Mouse (Mus musculus): ENCODE measurements around the gene Gas1. TPM values are rescaled to one million over a fixed set of nuclear protein-coding genes. Genes with fewer than 3 reads are reported as not detected.
A peak's percentile ranks its signal among the peaks of the same experiment; 100 is the strongest.

The Gas1 gene
- polyA plus RNA-seq, 1 experiment: 66.0 TPM

DNA sequence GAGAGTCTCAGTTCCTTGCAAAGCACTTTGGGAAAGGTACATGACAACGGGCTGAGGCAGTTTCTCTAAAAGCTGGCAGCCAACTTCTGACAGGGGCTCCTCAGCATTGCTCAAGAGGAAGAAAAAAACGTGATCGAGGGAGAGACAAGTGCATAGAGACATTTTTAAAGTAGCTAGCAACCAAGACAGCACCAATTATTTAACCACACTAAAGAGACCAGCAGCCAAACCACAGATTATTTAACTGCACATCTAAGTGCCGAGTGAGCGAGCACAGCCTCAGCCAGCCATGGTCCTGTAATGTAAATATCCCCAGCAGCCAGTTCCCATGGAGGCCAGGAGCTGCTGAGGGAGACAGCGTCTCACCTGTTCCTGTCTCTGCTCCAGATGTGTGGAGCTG is 16.1 kb upstream of the Gas1 start:
- Histone ChIP-seq H3K4me3 (replicated peaks; ENCODE audit: extremely low read depth, low read depth, low read length) (no peak overlapping the region), H3K4me1 (ENCODE audit: control insufficient read depth, insufficient read depth, low read length) (no peaks in the 10 kb centered on the region)
- 34% methylated on average over 6 of the region's 6 CpGs for WGBS
- DNase-seq: no peak
- no peak for TF ChIP-seq CTCF (IDR thresholded peaks at IDR 0.05; ENCODE audit: insufficient read depth, low read length)
- TF ChIP-seq POLR2A (IDR thresholded peaks at IDR 0.05; ENCODE audit: borderline replicate concordance, extremely low read depth, low read depth, low read length): no peak

DNA sequence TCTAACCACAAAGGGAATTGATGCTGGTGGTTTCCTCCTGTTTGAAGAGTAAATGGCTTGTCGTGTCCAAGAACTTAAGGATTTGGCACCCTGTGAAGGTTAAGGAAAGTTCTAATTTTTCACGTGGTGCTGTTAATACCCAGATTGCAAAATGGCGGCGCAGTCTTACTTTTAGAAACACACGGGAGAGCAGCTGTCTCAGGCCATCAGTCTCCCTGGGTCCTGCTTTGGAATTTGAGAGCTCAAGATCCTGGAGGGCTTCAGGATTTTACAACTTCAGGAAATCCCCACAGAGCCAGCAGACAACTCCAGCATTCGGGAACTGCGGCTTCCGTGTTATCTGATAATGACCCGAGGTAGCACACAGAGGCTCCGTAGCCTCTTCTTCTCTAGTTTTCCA is 12.8 kb upstream of the Gas1 start:
- no peaks in the 10 kb centered on the region for H3K4me1 ChIP-seq (ENCODE audit: control insufficient read depth, insufficient read depth, low read length)
- DNase-seq: no peak
- TF ChIP-seq POLR2A (IDR thresholded peaks at IDR 0.05; ENCODE audit: borderline replicate concordance, extremely low read depth, low read depth, low read length): no peak
- no peak for TF ChIP-seq CTCF (IDR thresholded peaks at IDR 0.05; ENCODE audit: insufficient read depth, low read length)
- WGBS: 59% methylated on average over 10 of the region's 10 CpGs
- H3K4me3 ChIP-seq (replicated peaks; ENCODE audit: extremely low read depth, low read depth, low read length): no peak overlapping the region

DNA sequence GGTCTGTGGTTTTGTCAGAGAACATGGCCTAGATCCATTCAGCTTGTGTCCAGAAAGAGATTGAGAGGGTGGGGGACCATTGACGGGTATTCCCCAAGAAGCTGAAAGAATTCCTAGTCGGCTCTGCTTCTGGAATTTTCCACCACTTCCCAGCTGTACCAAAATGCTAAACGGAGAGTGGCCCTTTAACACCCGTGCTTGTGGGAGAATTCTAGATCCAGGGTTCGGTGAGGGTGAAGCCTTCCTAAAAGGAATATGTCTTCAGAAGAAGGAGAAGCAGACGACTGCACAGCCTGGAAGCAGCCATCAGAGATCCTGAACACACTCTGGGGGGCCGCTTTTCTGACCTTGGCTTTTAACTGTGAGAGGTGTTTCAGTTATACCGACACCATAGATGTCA is 11.8 kb upstream of the Gas1 start:
- Histone ChIP-seq H3K4me1 (ENCODE audit: control insufficient read depth, insufficient read depth, low read length) (no peaks in the 10 kb centered on the region), H3K4me3 (replicated peaks; ENCODE audit: extremely low read depth, low read depth, low read length) (no peak overlapping the region)
- WGBS: 79% methylated on average over 8 of the region's 8 CpGs
- TF ChIP-seq POLR2A (IDR thresholded peaks at IDR 0.05; ENCODE audit: borderline replicate concordance, extremely low read depth, low read depth, low read length) (no peak), CTCF (IDR thresholded peaks at IDR 0.05; ENCODE audit: insufficient read depth, low read length) (no peak)
- no peak for DNase-seq

DNA sequence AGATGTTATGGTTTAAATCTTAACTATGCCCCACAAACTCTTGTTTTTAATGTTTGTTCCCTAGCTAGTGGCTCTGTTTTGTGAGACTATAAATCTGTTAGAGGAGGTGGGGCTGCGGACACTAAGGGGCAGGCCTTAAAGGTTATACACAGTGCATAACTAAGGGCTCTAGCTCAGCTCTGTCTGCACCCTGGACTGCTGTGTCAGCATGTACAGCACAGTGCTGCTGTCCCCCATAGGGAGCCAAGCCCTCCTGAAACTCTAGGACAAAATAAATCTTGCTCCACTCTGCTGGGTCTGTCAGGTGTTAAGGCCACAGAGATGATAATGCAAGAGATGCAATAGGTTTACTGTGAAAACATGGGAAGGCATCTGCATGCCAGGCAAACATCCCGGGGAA is 10.1 kb upstream of the Gas1 start:
- Histone ChIP-seq H3K4me3 (replicated peaks; ENCODE audit: extremely low read depth, low read depth, low read length) (no peak overlapping the region), H3K4me1 (ENCODE audit: control insufficient read depth, insufficient read depth, low read length) (no peaks in the 10 kb centered on the region)
- DNase-seq: no peak
- TF ChIP-seq POLR2A (IDR thresholded peaks at IDR 0.05; ENCODE audit: borderline replicate concordance, extremely low read depth, low read depth, low read length): no peak
- TF ChIP-seq CTCF (IDR thresholded peaks at IDR 0.05; ENCODE audit: insufficient read depth, low read length): no peak
- WGBS: 92% methylated on average over 2 of the region's 2 CpGs

GRCm38 (mm10) chr13:60182346-60182745 is 5.2 kb upstream of the Gas1 start:
- WGBS: 53% methylated on average over 4 of the region's 4 CpGs
- DNase-seq: no peak
- H3K4me1 ChIP-seq (ENCODE audit: control insufficient read depth, insufficient read depth, low read length): no peaks in the 10 kb centered on the region
- no peak overlapping the region for H3K4me3 ChIP-seq (replicated peaks; ENCODE audit: extremely low read depth, low read depth, low read length)
- no peak for TF ChIP-seq POLR2A (IDR thresholded peaks at IDR 0.05; ENCODE audit: borderline replicate concordance, extremely low read depth, low read depth, low read length)
- TF ChIP-seq CTCF (IDR thresholded peaks at IDR 0.05; ENCODE audit: insufficient read depth, low read length): no peak

DNA sequence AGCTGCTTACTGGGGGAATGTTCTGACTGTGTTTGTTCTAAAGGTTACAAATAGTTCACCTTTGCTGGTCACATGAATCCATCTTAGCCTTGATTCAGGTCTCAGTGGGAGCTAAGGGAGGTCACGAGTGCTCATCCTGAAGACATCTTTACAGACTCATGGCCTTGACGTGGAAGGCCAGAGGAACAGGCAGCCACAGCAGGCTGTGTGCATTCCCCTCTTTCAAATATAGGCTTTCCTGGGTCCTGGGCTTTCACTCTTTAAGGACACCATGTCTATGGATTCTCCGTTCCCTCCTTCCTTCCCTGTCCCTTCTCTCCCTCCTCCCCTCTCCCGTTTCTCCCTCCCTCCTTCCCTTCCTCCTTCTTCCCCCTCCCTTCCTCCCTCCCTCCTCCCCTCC is 2.5 kb upstream of the Gas1 start:
- 78% methylated on average over 4 of the region's 4 CpGs for WGBS
- DNase-seq: no peak
- H3K4me3 ChIP-seq (replicated peaks; ENCODE audit: extremely low read depth, low read depth, low read length): no peak overlapping the region

DNA sequence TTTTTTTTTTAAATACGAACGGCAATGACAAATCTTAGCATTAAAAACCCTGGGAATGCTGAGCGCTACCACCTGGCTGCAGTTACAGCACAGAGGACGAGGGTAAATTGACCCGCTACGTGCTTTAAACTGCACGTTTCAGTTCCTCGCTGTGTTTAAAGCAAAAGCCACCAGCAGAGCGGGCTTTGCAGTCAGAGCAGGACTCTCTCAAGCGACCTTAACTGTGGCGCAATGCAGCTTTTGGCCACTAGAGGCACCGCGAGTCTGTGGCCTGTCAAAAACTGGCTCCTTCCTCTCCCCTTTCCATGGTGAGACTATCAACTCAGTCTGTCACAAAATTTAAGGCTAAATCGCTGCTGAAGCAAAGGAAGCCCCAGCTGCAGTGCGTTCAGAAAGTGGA is 1.3 kb upstream of the Gas1 start:
- WGBS: under 1% methylated on average over 15 of the region's 15 CpGs
- H3K4me3 ChIP-seq (replicated peaks; ENCODE audit: extremely low read depth, low read depth, low read length): peak overlapping the region; percentile 65
- DNase-seq: peak; percentile 86
- peaks cover 7% of the 10 kb centered on the region for H3K4me1 ChIP-seq (ENCODE audit: control insufficient read depth, insufficient read depth, low read length)
- no peak for TF ChIP-seq POLR2A (IDR thresholded peaks at IDR 0.05; ENCODE audit: borderline replicate concordance, extremely low read depth, low read depth, low read length)
- peak; percentile 97 for TF ChIP-seq CTCF (IDR thresholded peaks at IDR 0.05; ENCODE audit: insufficient read depth, low read length)

More for the DNA sequence above, 2.5 kb upstream of the Gas1 start:
- TF ChIP-seq POLR2A (IDR thresholded peaks at IDR 0.05; ENCODE audit: borderline replicate concordance, extremely low read depth, low read depth, low read length) (no peak), CTCF (IDR thresholded peaks at IDR 0.05; ENCODE audit: insufficient read depth, low read length) (no peak)
- H3K4me1 ChIP-seq (ENCODE audit: control insufficient read depth, insufficient read depth, low read length): peaks cover 7% of the 10 kb centered on the region

- TF ChIP-seq POLR2A (IDR thresholded peaks at IDR 0.05; ENCODE audit: borderline replicate concordance, extremely low read depth, low read depth, low read length) (no peak), CTCF (IDR thresholded peaks at IDR 0.05; ENCODE audit: insufficient read depth, low read length) (no peak)
- Histone ChIP-seq H3K4me1 (ENCODE audit: control insufficient read depth, insufficient read depth, low read length) (peaks cover 7% of the 10 kb centered on the region), H3K4me3 (replicated peaks; ENCODE audit: extremely low read depth, low read depth, low read length) (peak overlapping the region; percentile 62)
- no peak for DNase-seq
- WGBS: under 1% methylated on average over 13 of the region's 13 CpGs
Observed at GRCm38 (mm10) chr13:60177797-60178110, 589 bp upstream of the Gas1 start.

DNA sequence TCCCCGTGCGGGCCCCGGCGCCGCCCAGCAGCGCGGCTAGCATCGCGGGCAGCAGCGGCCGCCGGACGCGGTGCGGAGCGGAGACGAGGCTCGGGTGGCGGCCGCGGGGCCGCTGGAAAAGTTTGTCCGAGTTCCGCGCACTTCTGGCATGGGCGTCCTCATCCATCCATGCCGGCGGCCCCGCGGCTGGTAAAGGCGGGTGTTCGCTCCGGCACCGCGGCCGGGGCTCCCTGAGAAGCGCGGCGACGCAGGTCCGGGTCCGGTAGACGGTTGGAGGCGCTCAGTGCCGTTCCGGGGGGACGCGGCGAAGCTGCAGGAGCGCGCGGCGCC is 424 bp downstream of the Gas1 start:
- peak overlapping the region; percentile 62 for H3K4me3 ChIP-seq (replicated peaks; ENCODE audit: extremely low read depth, low read depth, low read length)
- TF ChIP-seq POLR2A (IDR thresholded peaks at IDR 0.05; ENCODE audit: borderline replicate concordance, extremely low read depth, low read depth, low read length): no peak
- no peak for TF ChIP-seq CTCF (IDR thresholded peaks at IDR 0.05; ENCODE audit: insufficient read depth, low read length)
- peaks cover 7% of the 10 kb centered on the region for H3K4me1 ChIP-seq (ENCODE audit: control insufficient read depth, insufficient read depth, low read length)
- 1% methylated on average over 50 of the region's 53 CpGs for WGBS
- no peak for DNase-seq

DNA sequence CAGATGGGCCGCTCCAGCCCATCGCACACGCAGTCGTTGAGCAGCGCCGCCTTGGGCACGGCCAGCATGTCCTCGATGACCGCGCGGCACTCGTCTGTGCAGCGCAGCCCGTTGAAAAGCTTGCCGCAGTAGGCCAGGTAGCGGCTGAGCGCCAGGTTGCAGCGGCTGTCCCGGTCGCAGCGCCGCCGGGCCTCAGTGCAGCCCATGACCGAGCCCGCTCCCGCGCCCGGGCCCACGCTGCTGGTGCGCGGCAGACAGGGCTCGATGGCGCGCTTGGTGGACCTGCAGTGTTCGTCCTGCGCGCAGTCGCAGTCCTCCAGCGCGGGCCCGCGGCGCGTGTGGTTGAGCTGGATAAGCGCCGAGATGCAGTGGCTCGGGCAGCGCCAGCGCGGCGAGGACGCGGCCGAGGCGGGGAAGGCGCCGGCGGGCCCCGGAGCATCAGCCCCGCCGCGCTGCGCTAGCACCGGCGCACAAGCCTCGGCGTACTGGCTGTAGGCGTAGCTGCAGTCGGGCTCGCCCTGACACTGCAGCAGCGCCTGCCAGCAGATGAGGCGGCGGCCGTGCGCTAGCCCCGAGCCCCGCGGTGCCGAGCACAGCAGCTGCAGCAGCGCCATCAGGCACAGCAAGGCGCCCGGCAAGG is 909 bp downstream of the Gas1 start:
- Histone ChIP-seq H3K4me3 (replicated peaks; ENCODE audit: extremely low read depth, low read depth, low read length) (peak overlapping the region; percentile 62), H3K4me1 (ENCODE audit: control insufficient read depth, insufficient read depth, low read length) (peaks cover 7% of the 10 kb centered on the region)
- under 1% methylated on average over 81 of the region's 82 CpGs for WGBS
- peak; percentile 21 for DNase-seq
- TF ChIP-seq POLR2A (IDR thresholded peaks at IDR 0.05; ENCODE audit: borderline replicate concordance, extremely low read depth, low read depth, low read length): no peak
- no peak for TF ChIP-seq CTCF (IDR thresholded peaks at IDR 0.05; ENCODE audit: insufficient read depth, low read length)
